Comparison of ENCODE assay signal across 9 mouse cellular contexts in genomic region chr8:87974122-87974758, GRCm38 (mm10). TPM values are rescaled to one million over a fixed set of nuclear protein-coding genes. Genes with fewer than 3 reads are reported as not detected.
DNase-seq lines count a peak whose midpoint lies in the region; ATAC-seq and TF ChIP-seq lines count a peak whose summit lies in the region.
"Had no signal": no experiment of that assay in that cellular context is flagged by ENCODE, and none has a peak within 500 bp of the region (broad histone marks: within the 10 kb centered on the region; RNA-seq: fewer than 3 reads in every experiment).

No protein-coding gene starts in this region.

- 13% methylated on average over 21 of the region's 21 CpGs for WGBS in kidney, adult 2 months
- 8% methylated on average over 21 of the region's 21 CpGs for WGBS in forebrain, embryonic 12.5 days
- WGBS in kidney, embryonic 15.5 days: 10% methylated on average over 21 of the region's 21 CpGs
- 12% methylated on average over 21 of the region's 21 CpGs for WGBS in neural tube, embryonic 12.5 days

- H3K27ac ChIP-seq in kidney, adult 2 months (ENCODE audit: insufficient read depth, low read depth, low read length): no peak overlapping the region
- no peak overlapping the region; the same call in 1 of the 2 replicates for H3K27ac ChIP-seq in forebrain, embryonic 12.5 days
- H3K27ac ChIP-seq in kidney, embryonic 15.5 days: peak overlapping the region; percentile 43; the same call in 1 of the 2 replicates
- no peak overlapping the region for H3K27ac ChIP-seq in neural tube, embryonic 12.5 days

- no peak overlapping the region for H3K4me3 ChIP-seq in kidney, adult 2 months (ENCODE audit: insufficient read depth, low read depth, low read length)
- H3K4me3 ChIP-seq in forebrain, embryonic 12.5 days (replicated peaks): peak overlapping the region; percentile 26
- H3K4me3 ChIP-seq in kidney, embryonic 15.5 days (replicated peaks): peak overlapping the region; percentile 41
- H3K4me3 ChIP-seq in neural tube, embryonic 12.5 days: peak overlapping the region; percentile 4; the same call in 1 of the 2 replicates

- no peak for TF ChIP-seq CTCF in kidney, adult 2 months (conservative IDR thresholded peaks at IDR 0.05; ENCODE audit: insufficient read depth, insufficient read length, low read depth, low read length)

- no peaks in the 10 kb centered on the region for H3K9me3 ChIP-seq in forebrain, embryonic 12.5 days
- no peaks in the 10 kb centered on the region for H3K9me3 ChIP-seq in kidney, embryonic 15.5 days (replicated peaks)
- H3K9me3 ChIP-seq in neural tube, embryonic 12.5 days: no peaks in the 10 kb centered on the region

- peak; percentile 33 for DNase-seq in kidney, adult 2 months
- no peak for DNase-seq in kidney, adult 8-10 months
- DNase-seq in layer of hippocampus, postnatal 36 days: no peak
- DNase-seq in urinary bladder, postnatal 36 days (ENCODE audit: low spot score in 2 of 2): no peak

- no peaks in the 10 kb centered on the region for H3K4me1 ChIP-seq in kidney, adult 2 months (ENCODE audit: control insufficient read depth, insufficient read depth, low read length)
- peaks cover 21% of the 10 kb centered on the region for H3K4me1 ChIP-seq in forebrain, embryonic 12.5 days
- peaks cover 20% of the 10 kb centered on the region for H3K4me1 ChIP-seq in kidney, embryonic 15.5 days
- H3K4me1 ChIP-seq in neural tube, embryonic 12.5 days: peaks cover 13% of the 10 kb centered on the region

- H3K27me3 ChIP-seq in kidney, adult 2 months (replicated peaks; ENCODE audit: control insufficient read depth, insufficient read depth, low read length): no peaks in the 10 kb centered on the region
- peaks cover 28% of the 10 kb centered on the region for H3K27me3 ChIP-seq in forebrain, embryonic 12.5 days
- no peaks in the 10 kb centered on the region for H3K27me3 ChIP-seq in kidney, embryonic 15.5 days
- H3K27me3 ChIP-seq in neural tube, embryonic 12.5 days (replicated peaks): no peaks in the 10 kb centered on the region

- peak overlapping the region; percentile 57 for H3K4me2 ChIP-seq in forebrain, embryonic 12.5 days
- peak overlapping the region; percentile 76 for H3K4me2 ChIP-seq in kidney, embryonic 15.5 days
- peak overlapping the region; percentile 56 for H3K4me2 ChIP-seq in neural tube, embryonic 12.5 days (replicated peaks)

- no peak for ATAC-seq in forebrain, embryonic 12.5 days (ENCODE audit: low FRiP score)
- no peak for ATAC-seq in kidney, embryonic 15.5 days (replicated peaks; ENCODE audit: low FRiP score)
- ATAC-seq in neural tube, embryonic 12.5 days (ENCODE audit: low FRiP score, low read depth): no peak
- ATAC-seq in granulocyte monocyte progenitor cell, adult 5-6 weeks (replicated peaks; ENCODE audit: poor library complexity, severe bottlenecking): no peak
- ATAC-seq: Patski had no signal

- H3K9ac ChIP-seq in forebrain, embryonic 12.5 days: peak overlapping the region; percentile 44; the same call in 1 of the 2 replicates
- peak overlapping the region; percentile 41; the same call in 1 of the 2 replicates for H3K9ac ChIP-seq in kidney, embryonic 15.5 days
- H3K9ac ChIP-seq in neural tube, embryonic 12.5 days: peak overlapping the region; percentile 27; the same call in 1 of the 2 replicates

- TF ChIP-seq POLR2A in kidney, adult 2 months (IDR thresholded peaks at IDR 0.05; ENCODE audit: low read depth, low read length): no peak

- H3K36me3 ChIP-seq in kidney, adult 2 months (ENCODE audit: control insufficient read depth, insufficient read depth, low read length): no peaks in the 10 kb centered on the region
- no peaks in the 10 kb centered on the region for H3K36me3 ChIP-seq in forebrain, embryonic 12.5 days (replicated peaks)
- H3K36me3 ChIP-seq in kidney, embryonic 15.5 days: no peaks in the 10 kb centered on the region
- no peaks in the 10 kb centered on the region for H3K36me3 ChIP-seq in neural tube, embryonic 12.5 days

RNA-seq across cellular contexts. Expression of gene Zfp423, which starts 14.8 kb away (rescaled TPM):
- 4.1 and 5.6 TPM in 2 replicates for polyA plus RNA-seq in kidney, adult 2 months (2012; rRNA removed)
- polyA plus RNA-seq in forebrain, embryonic 12.5 days (2016; fragmentation: Nextera tagmentation; extraction: Ambion mirVana): 35.0 and 36.6 TPM in 2 replicates
- 9.2 and 10.9 TPM in 2 replicates for polyA plus RNA-seq in kidney, embryonic 15.5 days (2015; fragmentation: Nextera tagmentation; extraction: Ambion mirVana)
- polyA plus RNA-seq in neural tube, embryonic 12.5 days (2016; fragmentation: Nextera tagmentation; extraction: Ambion mirVana): 47.4 and 48.5 TPM in 2 replicates
- 10 to 100 TPM; 32.0 to 32.5 TPM for total RNA-seq in layer of hippocampus, postnatal 36 days (2021)
- not detected in 2 replicates for total RNA-seq in granulocyte monocyte progenitor cell, adult 5-6 weeks (2014; fragmentation: Nextera tagmentation)
- not detected in 2 replicates for total RNA-seq in granulocyte monocyte progenitor cell, adult 5-6 weeks (2017)
